Mouse (Mus musculus): ENCODE data around the gene Rbp3. TPM values are rescaled to one million over a fixed set of nuclear protein-coding genes. Genes with fewer than 3 reads are reported as not detected.
A peak's percentile ranks its signal among the peaks of the same experiment; 100 is the strongest.

The Rbp3 gene
- total RNA-seq, 2 experiments from 2014 or later: 0.09 to 0.10 TPM

GRCm38 (mm10) chr14:33972679-33973078 is 18.9 kb downstream of the Rbp3 start:
- DNase-seq (ENCODE audit: low spot score in 2 of 2): no peak

DNA sequence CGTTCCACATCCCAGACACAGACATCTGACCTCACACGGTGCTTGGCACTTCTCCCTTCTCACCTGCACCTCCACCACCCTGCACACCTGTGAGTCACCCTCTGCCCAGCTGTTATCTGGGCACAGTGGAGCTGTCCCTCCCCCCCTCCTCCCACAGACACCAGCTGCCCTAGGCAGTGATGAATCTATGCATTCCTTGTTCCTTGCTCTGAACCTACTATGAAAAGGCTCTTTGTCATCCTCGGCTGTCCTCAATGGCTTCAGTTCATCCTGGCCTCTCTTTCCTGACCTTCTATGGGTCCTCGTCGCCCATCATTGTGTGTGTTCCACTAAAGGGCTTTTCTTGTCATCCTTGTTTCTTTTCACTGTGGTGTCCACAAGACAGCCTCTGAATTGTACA is 20.9 kb downstream of the Rbp3 start:
- DNase-seq (ENCODE audit: low spot score in 2 of 2): peak in 1 of 2 experiments; percentile 26

- no peak for DNase-seq (ENCODE audit: low spot score in 2 of 2)
Measured at GRCm38 (mm10) chr14:33977748-33978147, 23.9 kb downstream of the Rbp3 start.

DNA sequence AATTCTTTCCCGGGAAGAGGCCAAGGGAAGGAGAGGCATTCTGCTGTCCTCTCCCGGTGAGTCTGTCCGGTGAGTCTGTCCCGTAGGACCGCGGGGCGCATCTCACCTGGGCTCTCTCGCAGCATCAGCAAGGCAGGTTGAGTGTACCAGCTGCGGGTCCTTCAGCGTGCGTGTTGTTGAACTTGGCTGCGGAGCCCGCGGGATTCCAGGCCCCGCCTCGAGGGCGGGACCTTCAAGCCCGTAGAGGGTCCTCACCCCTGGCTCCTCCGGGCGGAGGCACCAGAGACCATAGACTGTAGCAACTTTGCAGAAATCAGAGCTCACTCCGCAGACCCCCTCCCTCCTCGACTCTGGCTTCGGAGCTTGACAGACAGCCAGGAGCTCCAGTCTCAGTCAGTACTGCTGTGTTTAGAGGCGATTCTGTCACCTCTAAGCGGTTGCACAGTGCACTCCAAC is 24.8 kb downstream of the Rbp3 start, which contains the start of gene Zfp488:
TSS of gene Zfp488 (minus strand) at position 161 of the 456 bp plus-strand sequence.
- peak; percentile 14 to 17 for DNase-seq (ENCODE audit: low spot score in 2 of 2)

DNA sequence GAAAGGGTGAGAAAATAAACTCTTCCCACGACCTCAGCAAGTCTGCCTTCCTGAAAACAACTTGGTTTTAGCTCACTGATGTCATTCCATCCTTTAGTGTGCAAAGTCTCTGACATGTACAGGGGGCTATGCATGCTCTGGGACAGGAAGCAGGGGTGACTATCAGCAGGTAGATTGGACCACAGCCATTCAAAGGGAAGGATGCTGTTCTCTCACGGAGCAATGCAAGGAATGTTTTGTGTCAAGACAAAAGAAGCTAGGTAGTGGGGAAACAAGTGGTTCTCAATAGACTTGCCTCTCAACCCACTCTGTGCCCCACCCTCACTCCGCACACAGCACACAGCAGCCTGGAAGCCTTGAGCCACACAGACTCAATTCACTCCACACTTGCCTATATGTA is 35.4 kb downstream of the Rbp3 start:
- DNase-seq (ENCODE audit: low spot score in 2 of 2): no peak

DNA sequence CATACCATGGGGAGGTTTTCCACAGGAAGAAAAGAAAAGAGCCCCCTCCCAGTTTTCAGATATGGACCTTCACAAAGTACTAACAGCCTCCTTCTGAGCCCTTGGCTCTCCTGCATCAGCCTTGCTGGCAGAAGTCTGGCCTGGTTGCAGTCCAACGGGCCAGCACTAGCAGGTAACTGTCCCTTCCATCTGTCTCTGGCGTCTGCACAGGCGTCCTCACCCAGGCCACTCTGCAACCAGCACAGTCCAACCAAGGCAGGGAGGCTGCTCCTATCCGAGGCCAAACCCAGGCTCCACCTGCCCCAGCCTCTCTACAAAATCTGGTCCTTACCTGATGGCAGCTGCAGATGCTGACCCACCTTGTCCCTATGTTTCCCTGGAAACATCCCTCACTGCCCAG is 38.2 kb downstream of the Rbp3 start:
- no peak for DNase-seq (ENCODE audit: low spot score in 2 of 2)

GRCm38 (mm10) chr14:33993051-33993450 is 39.2 kb downstream of the Rbp3 start:
- DNase-seq (ENCODE audit: low spot score in 2 of 2): no peak

DNA sequence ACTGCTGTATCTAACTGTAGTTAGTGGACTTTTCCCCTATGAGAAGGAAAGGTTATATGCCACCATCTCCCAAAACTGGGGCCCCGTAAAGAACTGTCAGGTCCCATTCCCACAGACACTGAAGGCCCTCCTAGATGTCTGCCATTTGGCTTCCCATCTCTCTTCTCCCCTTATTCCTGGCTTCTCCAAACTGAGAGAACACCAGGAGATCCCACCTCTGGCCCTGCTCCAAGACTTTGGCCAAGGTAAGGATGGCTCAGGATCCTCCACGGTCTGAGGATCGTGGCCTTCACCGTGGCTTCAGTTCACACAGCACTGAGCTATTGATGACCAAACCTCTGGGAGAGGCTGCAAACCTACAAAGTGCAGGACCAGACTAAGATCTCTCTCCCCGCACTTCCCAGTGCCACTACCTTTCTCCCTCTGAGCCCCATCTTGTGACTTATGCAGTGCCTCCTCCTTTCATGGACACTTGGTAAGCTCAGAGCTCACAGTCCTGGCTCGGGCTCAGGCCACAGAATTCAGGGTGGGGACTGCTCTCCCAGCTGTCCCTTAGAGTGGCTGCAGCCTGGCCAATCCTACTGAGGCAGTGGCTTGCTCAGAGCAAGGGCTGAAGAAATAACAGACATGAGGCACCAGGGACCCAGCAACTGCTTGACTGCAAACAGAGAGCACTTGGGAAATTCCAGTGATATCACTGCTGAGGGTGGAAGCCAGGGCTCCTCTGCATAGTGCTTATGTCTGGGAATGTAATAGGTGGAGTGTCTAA is 39.9 kb downstream of the Rbp3 start:
- DNase-seq (ENCODE audit: low spot score in 2 of 2): no peak

DNA sequence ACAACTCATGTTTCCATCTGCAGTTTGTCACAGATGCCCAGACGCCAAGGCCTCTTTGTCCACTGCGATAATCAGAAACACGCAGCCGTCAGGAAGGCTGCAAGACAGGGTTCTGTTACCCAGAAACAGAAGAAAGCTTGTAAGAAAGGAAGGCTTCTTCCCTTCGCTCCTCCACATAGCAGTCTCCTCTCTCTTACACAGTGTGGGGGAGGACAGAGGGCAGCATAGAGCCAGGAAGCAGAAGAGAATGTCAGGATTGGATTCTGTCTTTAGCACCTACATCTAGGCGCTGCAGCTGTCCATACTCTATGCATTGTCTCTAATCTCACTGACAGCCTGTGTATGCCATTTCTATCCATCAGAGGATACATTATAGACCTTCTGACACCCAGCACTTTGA is 43.6 kb downstream of the Rbp3 start:
- DNase-seq (ENCODE audit: low spot score in 2 of 2): no peak

DNA sequence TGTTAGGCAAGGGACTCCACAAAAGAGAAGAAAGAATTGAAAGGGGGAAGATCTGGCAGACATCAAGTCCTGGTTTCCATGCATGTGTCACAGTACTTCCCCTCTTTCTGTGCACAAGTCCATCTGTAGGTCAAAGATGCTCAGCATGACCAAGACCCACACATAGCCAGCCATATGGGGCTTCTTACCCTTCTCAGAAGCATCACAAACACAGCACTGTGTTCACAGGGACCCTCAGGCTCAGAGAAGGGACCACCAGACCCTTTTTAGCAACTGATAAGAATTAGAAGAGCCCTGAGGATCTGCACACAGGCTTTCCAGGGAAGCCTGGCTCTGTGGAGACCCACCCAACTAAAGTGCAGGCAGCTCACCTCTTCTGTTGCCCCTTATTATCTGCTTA is 46.3 kb downstream of the Rbp3 start:
- DNase-seq (ENCODE audit: low spot score in 2 of 2): no peak

GRCm38 (mm10) chr14:34001445-34001844 is 47.6 kb downstream of the Rbp3 start:
- no peak for DNase-seq (ENCODE audit: low spot score in 2 of 2)

- no peak for DNase-seq (ENCODE audit: low spot score in 2 of 2)
Measured at GRCm38 (mm10) chr14:34002358-34002757, 48.6 kb downstream of the Rbp3 start.

Other genes with a start within 250 kb of the Rbp3 start
- 1 to 10 TPM; 9.3 TPM for gene Gdf10, start 30.4 kb upstream of the Rbp3 start, total RNA-seq (2021)
- gene Gdf2, start 13.0 kb upstream of the Rbp3 start, total RNA-seq (2021): not detected
- 10 to 100 TPM in 1 of 2 experiments, 1 to 10 TPM in 1; 9.7 to 10.6 TPM for gene Zfp488, start 24.8 kb downstream of the Rbp3 start, total RNA-seq (2021)
- gene Gm30083, start 61.2 kb downstream of the Rbp3 start, total RNA-seq (2021): not detected
- gene Gm5460, start 62.8 kb downstream of the Rbp3 start, total RNA-seq (2021): not detected
- gene Antxrl, start 98.7 kb downstream of the Rbp3 start, total RNA-seq (2021): not detected
- under 1 TPM; 0.41 to 0.58 TPM for gene Anxa8, start 132.0 kb downstream of the Rbp3 start, total RNA-seq (2021)
- not detected for gene A630023A22Rik, start 148.8 kb downstream of the Rbp3 start, total RNA-seq (2021)
- under 1 TPM in 1 of 2 experiments, not detected in 1; 0.10 TPM for gene Npy4r, start 198.5 kb downstream of the Rbp3 start, total RNA-seq (2021)
- gene Gprin2, start 247.7 kb downstream of the Rbp3 start, total RNA-seq (2021): 1 to 10 TPM; 2.7 to 7.0 TPM

Measured in layer of hippocampus, postnatal 14 days (tissue).